Mouse (Mus musculus): ENCODE measurements at regions not wholly inside any gene's neighbourhood (a gene's known extent, or its start where the extent isn't known, plus 50 kb on each side); places are given as distances from the start of the nearest gene placed in this dataset.

- Histone ChIP-seq H3K9ac (no peak overlapping the region), H3K36me3 (no peaks in the 10 kb centered on the region), H3K4me3 (no peak overlapping the region), H3K4me1 (replicated peaks) (no peaks in the 10 kb centered on the region), H3K4me2 (no peak overlapping the region), H3K9me3 (replicated peaks) (no peaks in the 10 kb centered on the region), H3K27me3 (no peaks in the 10 kb centered on the region), H3K27ac (no peak overlapping the region)
- WGBS, result 30% methylated on average over 4 of the region's 4 CpGs
- ATAC-seq (replicated peaks; ENCODE audit: insufficient number of reproducible peaks, insufficient read depth, low FRiP score, low read depth), result no peak; the same call in 1 of the 2 replicates
Measured at GRCm38 (mm10) chr3:42039632-42040031, 297.2 kb downstream of the D3Ertd751e start.

GRCm38 (mm10) chr3:42040270-42040812 lies 297.9 kb downstream of the D3Ertd751e start:
- H3K27ac ChIP-seq, result no peak overlapping the region
- no peaks in the 10 kb centered on the region for H3K27me3 ChIP-seq
- H3K9me3 ChIP-seq (replicated peaks), result no peaks in the 10 kb centered on the region
- no peak overlapping the region for H3K9ac ChIP-seq
- 64% methylated on average over 2 of the region's 2 CpGs for WGBS
- no peak overlapping the region for H3K4me2 ChIP-seq
- H3K4me3 ChIP-seq, result no peak overlapping the region
- no peaks in the 10 kb centered on the region for H3K36me3 ChIP-seq
- H3K4me1 ChIP-seq (replicated peaks), result no peaks in the 10 kb centered on the region
- ATAC-seq (replicated peaks; ENCODE audit: insufficient number of reproducible peaks, insufficient read depth, low FRiP score, low read depth), result no peak

DNA sequence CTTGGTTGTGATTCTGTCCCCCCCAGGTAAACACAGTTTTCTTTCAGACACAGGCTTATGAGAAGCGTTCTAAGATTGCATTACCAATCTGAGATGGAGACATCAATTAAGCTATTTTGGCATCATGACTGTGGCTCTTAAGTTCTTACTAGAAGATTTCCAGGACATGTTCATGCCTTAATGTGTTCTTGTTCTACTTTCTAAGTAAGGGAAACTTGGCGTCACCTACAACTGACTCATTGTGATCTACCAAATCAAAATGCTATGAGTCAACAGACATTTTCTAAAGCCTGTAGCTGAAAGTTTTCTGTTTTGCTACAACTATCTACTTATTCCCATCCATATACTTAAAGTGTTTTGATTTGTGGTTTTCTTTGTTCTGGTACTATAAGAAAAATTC lies 298.5 kb downstream of the D3Ertd751e start:
- Histone ChIP-seq H3K27me3 (no peaks in the 10 kb centered on the region), H3K4me3 (no peak overlapping the region), H3K4me2 (no peak overlapping the region), H3K9ac (no peak overlapping the region), H3K27ac (no peak overlapping the region), H3K4me1 (replicated peaks) (no peaks in the 10 kb centered on the region), H3K9me3 (replicated peaks) (no peaks in the 10 kb centered on the region), H3K36me3 (no peaks in the 10 kb centered on the region)
- no peak for ATAC-seq (replicated peaks; ENCODE audit: insufficient number of reproducible peaks, insufficient read depth, low FRiP score, low read depth)
- WGBS, result 88% methylated on average over 2 of the region's 2 CpGs

- no peaks in the 10 kb centered on the region for H3K27me3 ChIP-seq
- no peaks in the 10 kb centered on the region for H3K4me1 ChIP-seq (replicated peaks)
- no peaks in the 10 kb centered on the region for H3K9me3 ChIP-seq (replicated peaks)
- 84% methylated on average over 10 of the region's 10 CpGs for WGBS
- ATAC-seq (replicated peaks; ENCODE audit: insufficient number of reproducible peaks, insufficient read depth, low FRiP score, low read depth), result no peak
- no peaks in the 10 kb centered on the region for H3K36me3 ChIP-seq
- H3K4me3 ChIP-seq, result no peak overlapping the region
- H3K4me2 ChIP-seq, result no peak overlapping the region
- H3K27ac ChIP-seq, result no peak overlapping the region
- H3K9ac ChIP-seq, result no peak overlapping the region
Measured at GRCm38 (mm10) chr3:42057286-42057868, 315.0 kb downstream of the D3Ertd751e start.

- Histone ChIP-seq H3K27ac (no peak overlapping the region), H3K4me2 (no peak overlapping the region), H3K36me3 (no peaks in the 10 kb centered on the region), H3K4me1 (replicated peaks) (no peaks in the 10 kb centered on the region), H3K9me3 (replicated peaks) (no peaks in the 10 kb centered on the region), H3K4me3 (no peak overlapping the region), H3K9ac (no peak overlapping the region), H3K27me3 (no peaks in the 10 kb centered on the region)
- WGBS, result 56% methylated on average over 7 of the region's 7 CpGs
- no peak for ATAC-seq (replicated peaks; ENCODE audit: insufficient number of reproducible peaks, insufficient read depth, low FRiP score, low read depth)
Measured at GRCm38 (mm10) chr3:42065093-42065935, 322.9 kb downstream of the D3Ertd751e start.

GRCm38 (mm10) chr3:42065962-42066361 lies 323.6 kb downstream of the D3Ertd751e start:
- Histone ChIP-seq H3K4me2 (no peak overlapping the region), H3K9ac (no peak overlapping the region), H3K9me3 (replicated peaks) (no peaks in the 10 kb centered on the region), H3K36me3 (no peaks in the 10 kb centered on the region), H3K4me3 (no peak overlapping the region), H3K4me1 (replicated peaks) (no peaks in the 10 kb centered on the region), H3K27me3 (no peaks in the 10 kb centered on the region), H3K27ac (no peak overlapping the region)
- WGBS, result 49% methylated on average over 3 of the region's 3 CpGs
- ATAC-seq (replicated peaks; ENCODE audit: insufficient number of reproducible peaks, insufficient read depth, low FRiP score, low read depth), result no peak

- Histone ChIP-seq H3K27me3 (no peaks in the 10 kb centered on the region), H3K9ac (no peak overlapping the region), H3K27ac (no peak overlapping the region), H3K9me3 (replicated peaks) (no peaks in the 10 kb centered on the region), H3K4me3 (no peak overlapping the region), H3K36me3 (no peaks in the 10 kb centered on the region), H3K4me2 (no peak overlapping the region), H3K4me1 (replicated peaks) (no peaks in the 10 kb centered on the region)
- no peak for ATAC-seq (replicated peaks; ENCODE audit: insufficient number of reproducible peaks, insufficient read depth, low FRiP score, low read depth)
- 83% methylated on average over 5 of the region's 5 CpGs for WGBS
Measured at GRCm38 (mm10) chr3:42067036-42067435, 324.6 kb downstream of the D3Ertd751e start.

DNA sequence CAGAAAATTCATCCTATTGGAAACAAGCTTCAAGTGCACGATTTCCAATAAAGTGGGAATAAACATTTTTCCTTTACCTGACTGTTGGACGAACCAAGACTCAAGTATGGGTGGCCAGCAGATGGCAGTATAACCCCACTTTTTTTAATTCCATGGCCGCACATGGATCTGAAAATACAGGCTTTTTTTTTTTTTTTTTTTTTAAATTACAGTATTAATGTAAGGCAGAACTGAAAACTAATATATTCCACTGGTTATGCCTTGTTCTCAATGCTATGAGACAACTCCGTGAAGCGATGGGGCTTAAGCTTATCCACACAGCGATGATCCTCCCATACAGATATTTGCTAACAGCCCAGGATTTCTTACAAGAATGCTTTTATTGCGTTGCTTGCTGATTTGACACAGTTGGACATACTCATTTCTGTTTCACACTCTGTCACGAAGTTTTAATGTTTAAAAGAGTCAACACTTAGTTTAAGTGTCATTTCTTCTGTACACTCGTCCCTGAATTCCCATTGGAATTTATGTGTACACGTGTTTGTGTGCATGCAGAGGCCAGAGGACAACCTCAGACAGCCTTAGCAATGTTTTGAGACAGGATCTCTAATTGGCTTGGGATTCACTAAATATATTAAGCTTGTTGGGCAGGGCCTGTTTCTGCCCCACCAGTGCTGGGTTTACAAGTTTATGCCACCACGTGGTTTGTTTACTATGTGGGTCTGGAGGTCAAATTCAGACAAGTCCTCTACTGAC lies 332.3 kb downstream of the D3Ertd751e start:
- Histone ChIP-seq H3K4me2 (no peak overlapping the region), H3K9ac (no peak overlapping the region), H3K27ac (no peak overlapping the region), H3K36me3 (no peaks in the 10 kb centered on the region), H3K4me1 (replicated peaks) (no peaks in the 10 kb centered on the region; the same call in 1 of the 2 replicates), H3K9me3 (replicated peaks) (no peaks in the 10 kb centered on the region), H3K27me3 (no peaks in the 10 kb centered on the region), H3K4me3 (no peak overlapping the region)
- no peak for ATAC-seq (replicated peaks; ENCODE audit: insufficient number of reproducible peaks, insufficient read depth, low FRiP score, low read depth)
- 47% methylated on average over 11 of the region's 11 CpGs for WGBS

GRCm38 (mm10) chr3:42110976-42111847 lies 368.8 kb downstream of the D3Ertd751e start:
- peak overlapping the region; percentile 27 for H3K4me3 ChIP-seq
- peak overlapping the region; percentile 26; the same call in 1 of the 2 replicates for H3K4me2 ChIP-seq
- no peak for ATAC-seq (replicated peaks; ENCODE audit: insufficient number of reproducible peaks, insufficient read depth, low FRiP score, low read depth)

DNA sequence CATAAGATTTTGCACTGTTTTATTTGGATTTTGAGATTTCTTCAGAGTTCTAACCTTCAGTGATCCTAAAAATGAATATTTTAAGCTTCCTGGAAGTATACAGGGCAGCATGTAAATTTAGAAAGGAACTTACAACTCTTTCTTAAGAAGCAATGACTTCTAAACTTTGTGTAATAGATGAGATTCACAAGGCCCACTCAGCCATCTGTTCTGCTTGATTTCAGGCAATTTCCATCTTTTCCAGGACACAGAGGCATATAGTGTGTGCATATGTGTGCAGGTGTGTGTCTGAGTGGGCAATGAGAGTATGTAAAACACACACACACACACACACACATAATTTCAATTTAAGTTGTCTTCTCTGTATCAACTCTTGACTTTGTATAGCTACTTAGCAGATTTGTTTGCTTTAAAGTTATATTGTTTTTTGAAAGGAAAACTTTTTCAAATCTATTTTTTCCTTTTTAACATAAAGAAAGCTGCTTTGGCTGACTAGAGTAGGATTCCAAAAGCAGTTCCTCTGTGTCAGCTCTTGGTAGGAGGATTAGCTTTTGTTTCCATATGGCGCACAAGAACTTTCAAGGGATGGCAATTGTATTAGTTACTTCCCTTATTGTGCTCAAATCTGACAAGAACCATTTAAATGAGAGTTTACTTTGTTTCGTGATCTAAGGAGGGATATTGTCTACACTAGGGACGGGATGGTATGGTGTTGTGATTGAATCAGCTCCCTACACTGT lies 387.6 kb downstream of the D3Ertd751e start:
- Histone ChIP-seq H3K4me1 (replicated peaks) (no peaks in the 10 kb centered on the region), H3K9me3 (replicated peaks) (no peaks in the 10 kb centered on the region), H3K27me3 (no peaks in the 10 kb centered on the region), H3K9ac (no peak overlapping the region), H3K36me3 (no peaks in the 10 kb centered on the region), H3K4me3 (no peak overlapping the region), H3K27ac (no peak overlapping the region), H3K4me2 (no peak overlapping the region)
- no peak for ATAC-seq (replicated peaks; ENCODE audit: insufficient number of reproducible peaks, insufficient read depth, low FRiP score, low read depth)
- WGBS, result 82% methylated on average over 3 of the region's 3 CpGs

More at GRCm38 (mm10) chr3:42110976-42111847, 368.8 kb downstream of the D3Ertd751e start:
- 45% methylated on average over 13 of the region's 13 CpGs for WGBS
- Histone ChIP-seq H3K27ac (no peak overlapping the region), H3K9ac (no peak overlapping the region), H3K4me1 (replicated peaks) (no peaks in the 10 kb centered on the region), H3K9me3 (replicated peaks) (no peaks in the 10 kb centered on the region), H3K27me3 (no peaks in the 10 kb centered on the region), H3K36me3 (no peaks in the 10 kb centered on the region)

All from heart, embryonic 15.5 days (tissue).